Mouse (Mus musculus): ENCODE results near the gene Iah1.

The Iah1 gene

GRCm38 (mm10) chr12:21321170-21321569, 5.0 kb downstream of the Iah1 start:
- no peak for DNase-seq

GRCm38 (mm10) chr12:21322296-21322695, 6.1 kb downstream of the Iah1 start:
- DNase-seq: no peak

- DNase-seq: no peak
Observed at GRCm38 (mm10) chr12:21322856-21323255, 6.7 kb downstream of the Iah1 start.

- no peak for DNase-seq
Observed at GRCm38 (mm10) chr12:21324101-21324500, 7.9 kb downstream of the Iah1 start.

GRCm38 (mm10) chr12:21325266-21325665, 9.1 kb downstream of the Iah1 start:
- DNase-seq: no peak

- DNase-seq: no peak
Observed at GRCm38 (mm10) chr12:21326325-21326724, 10.1 kb downstream of the Iah1 start.

GRCm38 (mm10) chr12:21329661-21330400, 13.6 kb downstream of the Iah1 start:
- no peak for DNase-seq

GRCm38 (mm10) chr12:21330961-21331576, 14.9 kb downstream of the Iah1 start:
- DNase-seq: no peak

- no peak for DNase-seq
Observed at GRCm38 (mm10) chr12:21331711-21332110, 15.5 kb downstream of the Iah1 start.

GRCm38 (mm10) chr12:21333021-21333420, 16.8 kb downstream of the Iah1 start:
- no peak for DNase-seq

GRCm38 (mm10) chr12:21333766-21334165, 17.6 kb downstream of the Iah1 start:
- DNase-seq: no peak

- DNase-seq: no peak
Observed at GRCm38 (mm10) chr12:21335869-21336268, 19.7 kb downstream of the Iah1 start.

- DNase-seq: no peak
Observed at GRCm38 (mm10) chr12:21337171-21337570, 21.0 kb downstream of the Iah1 start.

GRCm38 (mm10) chr12:21340674-21341073, 24.5 kb downstream of the Iah1 start:
- DNase-seq: no peak

GRCm38 (mm10) chr12:21346972-21347371, 30.8 kb downstream of the Iah1 start:
- DNase-seq: no peak

- no peak for DNase-seq
Observed at GRCm38 (mm10) chr12:21350113-21350876, 34.1 kb downstream of the Iah1 start.

GRCm38 (mm10) chr12:21353681-21354080, 37.5 kb downstream of the Iah1 start:
- DNase-seq: no peak

- DNase-seq: no peak
Observed at GRCm38 (mm10) chr12:21362686-21363085, 46.5 kb downstream of the Iah1 start.

GRCm38 (mm10) chr12:21363195-21363594, 47.0 kb downstream of the Iah1 start:
- no peak for DNase-seq

GRCm38 (mm10) chr12:21364624-21365435, 48.6 kb downstream of the Iah1 start:
- no peak for DNase-seq

GRCm38 (mm10) chr12:21368376-21369086, 52.3 kb downstream of the Iah1 start:
- no peak for DNase-seq

GRCm38 (mm10) chr12:21369087-21369410, 52.9 kb downstream of the Iah1 start:
- no peak for DNase-seq

Measured in thymus, postnatal 14 days (tissue).